12 mouse cellular contexts compared by ENCODE assay signal in the genomic region with DNA sequence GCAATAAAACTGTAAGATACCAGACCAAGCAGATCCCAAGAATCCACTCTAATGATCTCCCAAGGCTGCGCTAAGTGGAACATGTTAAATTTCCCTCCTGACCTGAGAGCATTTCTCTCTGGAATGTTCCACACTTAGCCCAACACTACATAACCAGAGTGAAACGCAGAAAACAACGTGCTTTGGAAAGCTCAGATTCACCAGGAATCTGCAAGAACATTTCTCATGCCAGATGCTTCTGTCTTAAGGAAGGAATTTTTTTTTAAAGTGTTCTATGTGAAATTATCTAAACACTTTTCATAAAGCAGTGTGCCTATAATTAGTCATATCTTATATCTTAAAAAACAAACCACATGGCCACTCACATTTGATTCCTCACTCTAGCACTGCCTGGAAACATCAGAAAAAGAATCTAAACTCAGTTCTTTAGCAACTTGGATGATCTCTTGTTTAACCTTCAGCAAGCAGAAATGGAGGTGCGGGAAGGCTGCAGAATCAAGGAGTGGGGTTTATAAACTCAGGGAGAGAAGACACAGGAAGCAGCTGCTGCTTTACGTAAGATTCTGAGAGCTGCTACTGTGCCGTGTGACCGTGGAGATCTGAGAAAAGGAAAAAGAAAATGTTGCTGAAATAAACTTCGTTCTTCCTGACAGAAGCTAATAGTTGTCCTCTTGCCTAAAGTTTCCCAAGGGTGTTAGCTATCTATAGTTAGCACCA. TPM values are rescaled to one million over a fixed set of nuclear protein-coding genes. Genes with fewer than 3 reads are reported as not detected.
DNase-seq lines count a peak whose midpoint lies in the region; ATAC-seq lines count a peak whose summit lies in the region.
"Had no signal": no experiment of that assay in that cellular context is flagged by ENCODE, and none has a peak within 500 bp of the region (broad histone marks: within the 10 kb centered on the region; RNA-seq: fewer than 3 reads in every experiment).

No protein-coding gene starts in this region.

- H3K27me3 ChIP-seq in embryonic facial prominence, embryonic 14.5 days (replicated peaks; ENCODE audit: control insufficient read depth, insufficient read depth, low read length), result no peaks in the 10 kb centered on the region
- H3K27me3 ChIP-seq in embryonic facial prominence, embryonic 10.5 days (replicated peaks; ENCODE audit: low read depth, poor library complexity, severe bottlenecking), result no peaks in the 10 kb centered on the region
- H3K27me3 ChIP-seq in kidney, embryonic 15.5 days, result no peaks in the 10 kb centered on the region

- no peak overlapping the region for H3K4me2 ChIP-seq in embryonic facial prominence, embryonic 14.5 days (ENCODE audit: low read depth, low read length)
- H3K4me2 ChIP-seq in kidney, embryonic 15.5 days, result no peak overlapping the region

- H3K9ac ChIP-seq in embryonic facial prominence, embryonic 14.5 days (ENCODE audit: low read depth, low read length), result no peak overlapping the region
- no peak overlapping the region for H3K9ac ChIP-seq in kidney, embryonic 15.5 days

- no peak for DNase-seq in embryonic facial prominence, embryonic 14.5 days (ENCODE audit: low spot score)
- no peak for DNase-seq in embryonic facial prominence, embryonic 10.5 days (ENCODE audit: low spot score)
- no peak for DNase-seq in kidney, postnatal 14 days
- peak; percentile 23 for DNase-seq in lung, postnatal 36 days
- no peak for DNase-seq in lung, postnatal 4 days
- DNase-seq in skeletal muscle tissue, adult 2 months (ENCODE audit: low read depth, low spot score), result peak; percentile 22
- DNase-seq in urinary bladder, postnatal 4 days (ENCODE audit: low spot score in 2 of 2), result no peak
- DNase-seq: cerebellum, postnatal 25 days; gastrocnemius, postnatal 36 days had no signal

- no peaks in the 10 kb centered on the region for H3K36me3 ChIP-seq in embryonic facial prominence, embryonic 14.5 days (ENCODE audit: control insufficient read depth, insufficient read depth, low read length)
- H3K36me3 ChIP-seq in embryonic facial prominence, embryonic 10.5 days (replicated peaks), result no peaks in the 10 kb centered on the region
- no peaks in the 10 kb centered on the region for H3K36me3 ChIP-seq in kidney, embryonic 15.5 days
- H3K36me3 ChIP-seq: G1E had no signal

- H3K4me3 ChIP-seq in embryonic facial prominence, embryonic 14.5 days (ENCODE audit: low read depth, low read length), result no peak overlapping the region
- no peak overlapping the region for H3K4me3 ChIP-seq in embryonic facial prominence, embryonic 10.5 days
- H3K4me3 ChIP-seq in kidney, embryonic 15.5 days (replicated peaks), result no peak overlapping the region

- no peak for ATAC-seq in embryonic facial prominence, embryonic 14.5 days (ENCODE audit: low read depth)
- no peak for ATAC-seq in kidney, embryonic 15.5 days (replicated peaks; ENCODE audit: low FRiP score)
- ATAC-seq: inflammation-experienced regulatory T-cells, adult 6 months had no signal

- H3K9me3 ChIP-seq in embryonic facial prominence, embryonic 14.5 days (ENCODE audit: control insufficient read depth, low read length), result no peaks in the 10 kb centered on the region
- H3K9me3 ChIP-seq in embryonic facial prominence, embryonic 10.5 days, result no peaks in the 10 kb centered on the region
- H3K9me3 ChIP-seq in kidney, embryonic 15.5 days (replicated peaks), result no peaks in the 10 kb centered on the region
- H3K9me3 ChIP-seq: G1E had no signal

- peaks cover 14% of the 10 kb centered on the region for H3K4me1 ChIP-seq in embryonic facial prominence, embryonic 14.5 days (ENCODE audit: control insufficient read depth, insufficient read depth, low read length)
- peaks cover 14% of the 10 kb centered on the region for H3K4me1 ChIP-seq in embryonic facial prominence, embryonic 10.5 days
- peaks cover 12% of the 10 kb centered on the region; the same call in 1 of the 2 replicates for H3K4me1 ChIP-seq in kidney, embryonic 15.5 days

- WGBS in embryonic facial prominence, embryonic 14.5 days, result 57% methylated on average over 8 of the region's 8 CpGs
- WGBS in embryonic facial prominence, embryonic 10.5 days, result 91% methylated on average over 8 of the region's 8 CpGs
- 64% methylated on average over 8 of the region's 8 CpGs for WGBS in kidney, embryonic 15.5 days

- peak overlapping the region; percentile 19; the same call in 1 of the 2 replicates for H3K27ac ChIP-seq in embryonic facial prominence, embryonic 14.5 days (replicated peaks; ENCODE audit: low read depth, low read length)
- no peak overlapping the region for H3K27ac ChIP-seq in embryonic facial prominence, embryonic 10.5 days (replicated peaks)
- H3K27ac ChIP-seq in kidney, embryonic 15.5 days, result peak overlapping the region; percentile 60; the same call in 1 of the 2 replicates

RNA-seq across cellular contexts. Expression of a gene that starts 44.0 kb away (rescaled TPM):
- polyA plus RNA-seq in embryonic facial prominence, embryonic 14.5 days (2014; fragmentation: Nextera tagmentation; extraction: Ambion mirVana), result 297 TPM in 2 replicates
- 231 and 243 TPM in 2 replicates for polyA plus RNA-seq in embryonic facial prominence, embryonic 10.5 days (2016; fragmentation: Nextera tagmentation; extraction: Ambion mirVana)
- 318 and 325 TPM in 2 replicates for polyA plus RNA-seq in kidney, embryonic 15.5 days (2015; fragmentation: Nextera tagmentation; extraction: Ambion mirVana)

RNA-seq across cellular contexts. Expression of a gene that starts 56.6 kb away (rescaled TPM):
- 32.1 and 33.9 TPM in 2 replicates for polyA plus RNA-seq in embryonic facial prominence, embryonic 14.5 days (2014; fragmentation: Nextera tagmentation; extraction: Ambion mirVana)
- polyA plus RNA-seq in embryonic facial prominence, embryonic 10.5 days (2016; fragmentation: Nextera tagmentation; extraction: Ambion mirVana), result 23.0 and 23.5 TPM in 2 replicates
- polyA plus RNA-seq in kidney, embryonic 15.5 days (2015; fragmentation: Nextera tagmentation; extraction: Ambion mirVana), result 32.4 and 32.7 TPM in 2 replicates

Comparison
In these comparisons a context has a peak if more than half of its experiments do, and no peak if none do; other contexts are left out.
1. DNase-seq: peak in lung, postnatal 36 days (single experiment) and skeletal muscle tissue, adult 2 months (single experiment); none in embryonic facial prominence, embryonic 14.5 days (single experiment), embryonic facial prominence, embryonic 10.5 days (single experiment), kidney, postnatal 14 days (single experiment), lung, postnatal 4 days (0 of 2) and urinary bladder, postnatal 4 days (0 of 2).